Mouse (Mus musculus) kidney, adult 11 months (tissue): ENCODE measurements around the gene Ubl5.
"Not testable (repeated sequence)": the region's sequence is repeated elsewhere in the genome, so short reads cannot be mapped to it uniquely, and the experiment has no call there.

Source experiments
- DNase-seq: peaks from one replicate; pipeline ENCODE4 v3.0.0; 2022

The Ubl5 gene

DNA sequence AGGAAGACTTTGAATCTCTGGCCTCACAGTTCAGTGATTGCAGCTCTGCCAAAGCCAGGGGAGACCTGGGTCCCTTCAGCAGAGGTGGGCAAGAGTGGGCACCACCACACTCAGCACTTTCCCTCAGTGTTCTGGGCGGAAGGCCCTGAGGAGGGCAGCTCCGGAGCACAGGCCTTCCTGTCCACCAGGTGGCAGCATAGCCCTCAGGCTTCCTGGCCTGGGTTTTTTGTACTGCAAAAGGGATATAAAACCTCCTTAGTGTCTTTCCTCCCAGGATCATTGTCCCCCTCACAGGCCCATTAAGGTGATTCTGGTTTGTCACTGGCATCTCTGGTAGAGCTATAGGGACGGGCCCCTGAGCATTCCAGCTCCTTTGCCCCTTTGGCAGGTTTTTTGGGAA is 19.6 kb downstream of the Ubl5 start:
- DNase-seq: no peak

DNA sequence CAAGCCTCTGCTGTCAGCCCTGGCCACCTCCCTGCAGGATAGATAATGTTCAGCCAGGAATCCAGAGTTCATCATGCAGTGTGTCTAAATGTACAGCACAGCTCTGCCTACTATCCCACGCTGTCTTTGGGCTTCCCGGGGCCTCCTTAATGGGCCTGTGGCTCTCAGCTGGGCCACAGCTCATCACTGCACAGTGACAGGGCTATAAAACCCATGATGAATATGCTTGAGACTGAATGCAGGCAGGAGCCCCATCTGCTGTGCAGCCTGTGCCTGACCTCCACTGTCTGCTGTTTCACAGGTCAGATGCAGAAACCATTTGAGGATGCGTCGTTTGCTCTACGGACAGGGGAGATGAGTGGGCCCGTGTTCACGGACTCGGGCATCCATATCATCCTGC is 20.2 kb downstream of the Ubl5 start:
- no peak for DNase-seq

- no peak for DNase-seq
Observed at GRCm38 (mm10) chr9:20663956-20664355, 21.3 kb downstream of the Ubl5 start.

- no peak for DNase-seq
Observed at GRCm38 (mm10) chr9:20664366-20664765, 21.7 kb downstream of the Ubl5 start.

- no peak for DNase-seq
Observed at GRCm38 (mm10) chr9:20664982-20665637, 22.4 kb downstream of the Ubl5 start.

- DNase-seq: no peak
Observed at GRCm38 (mm10) chr9:20665925-20666324, 23.2 kb downstream of the Ubl5 start.

DNA sequence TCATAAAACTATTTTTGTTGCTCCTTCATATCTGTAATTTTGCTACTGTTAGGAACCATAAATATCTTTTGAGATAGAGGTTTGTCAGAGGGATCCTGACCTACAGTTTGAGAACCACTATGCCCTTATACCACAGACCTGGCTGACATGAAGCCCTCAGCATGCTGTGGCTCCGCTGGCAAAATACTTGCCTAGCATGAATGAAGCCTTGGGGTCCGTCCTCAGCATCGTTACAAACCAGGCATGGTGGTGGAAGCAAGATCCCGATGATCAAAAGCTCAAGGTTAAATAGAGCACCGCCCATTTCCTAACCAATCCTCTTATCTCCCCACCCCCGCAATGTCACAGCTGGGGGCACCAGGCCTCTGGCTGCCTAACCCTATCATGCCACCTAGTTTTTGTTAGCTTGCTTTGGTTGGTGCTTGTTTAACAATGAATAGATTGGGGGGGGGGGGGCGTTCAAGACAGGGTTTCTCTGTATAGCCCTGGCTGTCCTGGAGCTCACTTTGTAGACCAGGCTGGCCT is 23.9 kb downstream of the Ubl5 start:
- DNase-seq: no peak

GRCm38 (mm10) chr9:20668065-20668464 is 25.4 kb downstream of the Ubl5 start:
- no peak for DNase-seq

DNA sequence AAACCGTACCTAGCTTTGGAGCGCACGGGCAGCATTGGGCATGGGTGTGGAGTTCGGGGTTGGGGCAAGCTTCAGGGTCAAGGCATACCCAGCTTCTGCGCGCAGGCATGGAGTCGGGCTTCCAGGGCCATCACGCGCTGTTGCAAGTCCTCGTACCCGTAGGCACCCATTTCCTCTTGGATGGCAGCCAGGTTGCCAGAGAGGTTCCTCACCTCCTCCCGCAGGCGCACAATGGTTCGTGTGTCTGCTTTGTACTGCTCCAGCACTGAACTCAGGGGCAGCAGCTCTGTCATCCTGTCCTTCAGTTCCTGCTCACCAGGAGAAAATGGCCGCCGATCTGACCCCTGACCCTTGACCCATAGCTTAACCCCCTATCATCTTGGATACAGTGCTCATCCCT is 29.4 kb downstream of the Ubl5 start:
- no peak for DNase-seq

DNA sequence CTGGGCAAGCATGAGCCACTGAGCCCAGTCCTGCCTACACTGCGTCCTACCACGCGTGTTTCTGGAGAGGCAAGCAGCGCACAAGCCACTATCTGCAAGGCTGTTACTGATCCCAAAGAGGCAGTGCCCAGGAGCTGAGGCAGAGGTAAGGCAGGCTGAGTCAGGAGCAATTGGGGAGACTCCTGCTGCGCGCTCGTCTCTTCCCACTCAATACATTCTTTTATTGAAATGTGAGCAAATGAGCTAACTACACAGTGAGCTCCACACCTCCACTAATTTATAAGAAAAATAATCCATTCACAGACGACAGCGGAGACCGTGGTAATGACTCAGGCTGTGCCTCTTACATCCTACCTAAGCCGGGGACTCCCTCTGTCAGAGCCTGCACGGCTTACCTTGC is 35.2 kb downstream of the Ubl5 start:
- DNase-seq: no peak

DNA sequence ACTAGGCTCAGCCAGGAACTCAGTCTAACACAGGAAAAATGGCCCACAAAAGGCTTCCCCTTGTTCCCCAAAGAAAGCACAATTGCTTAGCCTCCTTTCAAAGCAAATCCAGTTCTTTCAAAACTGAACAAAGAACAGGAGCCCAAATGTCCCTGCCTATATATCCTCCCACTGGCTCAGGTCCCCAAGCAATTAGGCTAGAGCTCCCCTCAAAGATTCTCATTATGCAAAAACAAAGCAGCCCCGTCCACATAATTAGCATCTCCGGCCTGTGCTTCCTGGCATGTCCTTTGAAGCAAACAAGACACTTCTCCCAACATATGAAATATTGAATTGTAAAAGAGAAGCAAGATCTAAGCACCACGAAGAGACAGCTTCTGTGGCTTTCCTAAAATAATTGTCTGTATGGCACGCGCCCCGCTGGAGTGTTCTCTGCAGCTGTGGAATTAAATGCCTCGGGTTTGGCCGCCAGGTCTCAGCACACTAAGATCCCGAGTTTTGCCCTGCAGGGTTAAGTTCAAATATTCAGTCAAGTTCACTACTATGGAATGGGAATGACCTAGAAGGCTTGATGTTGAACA is 37.8 kb downstream of the Ubl5 start:
- DNase-seq: no peak

DNA sequence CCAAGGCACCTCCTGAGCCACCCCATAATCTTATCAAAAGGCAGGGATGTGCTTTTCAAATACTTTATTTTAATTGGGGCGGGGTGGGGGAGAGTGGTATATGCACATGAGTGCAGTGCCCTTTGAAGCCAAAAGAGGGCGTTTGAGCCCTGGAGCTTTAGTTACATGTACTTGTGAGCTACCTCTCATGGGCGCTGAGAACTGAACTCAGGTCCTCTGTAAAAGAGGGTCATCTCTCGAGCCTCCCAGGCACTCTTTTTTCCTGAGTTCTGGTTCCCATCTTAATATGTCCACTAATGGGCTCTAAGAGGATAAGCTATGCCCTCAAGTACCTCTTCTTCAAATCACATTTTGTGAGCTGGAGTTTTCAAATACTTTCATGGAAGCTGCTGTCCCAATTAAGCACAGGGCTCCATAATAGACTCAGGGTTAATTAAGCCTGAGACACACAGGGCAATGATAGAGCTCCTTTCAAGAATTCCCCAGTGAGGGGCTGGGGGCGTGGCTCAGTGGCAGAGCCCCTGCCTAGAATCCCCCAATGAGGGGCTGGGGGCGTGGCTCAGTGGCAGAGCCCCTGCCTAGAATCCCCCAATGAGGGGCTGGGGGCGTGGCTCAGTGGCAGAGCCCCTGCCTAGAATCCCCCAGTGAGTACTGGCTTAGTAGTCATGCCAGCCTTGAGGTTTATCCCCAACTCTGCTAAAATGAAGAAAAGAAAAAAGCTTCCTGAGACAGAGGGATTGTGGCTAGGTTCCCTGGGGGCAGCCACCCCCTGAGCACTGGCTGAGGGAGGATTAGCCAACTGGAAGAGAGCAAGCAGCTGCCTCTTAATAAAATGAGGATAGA is 39.1 kb downstream of the Ubl5 start:
- DNase-seq: no peak

GRCm38 (mm10) chr9:20682389-20682722 is 39.7 kb downstream of the Ubl5 start:
- no peak for DNase-seq

- DNase-seq: no peak
Observed at GRCm38 (mm10) chr9:20685081-20685861, 42.6 kb downstream of the Ubl5 start.

- DNase-seq: no peak
Observed at GRCm38 (mm10) chr9:20689403-20689802, 46.7 kb downstream of the Ubl5 start.

DNA sequence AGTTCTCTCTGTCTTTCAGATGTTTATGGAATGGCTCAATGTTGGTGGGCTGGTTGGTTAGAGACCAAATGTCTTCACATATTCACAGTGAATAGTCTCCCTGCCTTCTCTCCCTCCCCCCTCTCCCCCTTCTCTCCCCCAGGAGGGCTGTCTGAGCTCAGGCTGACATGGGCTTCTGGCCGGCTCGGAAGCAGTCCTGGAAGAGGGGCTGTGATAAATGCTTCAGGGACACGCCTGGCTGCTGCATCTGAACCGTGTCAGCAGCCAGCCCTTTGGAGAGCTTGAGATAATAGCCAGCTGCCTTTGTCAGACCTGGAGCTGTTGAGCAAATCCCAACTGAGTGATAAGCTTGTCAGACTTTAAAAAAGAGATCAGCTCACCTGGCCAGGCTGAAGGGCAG is 47.2 kb downstream of the Ubl5 start:
- DNase-seq: no peak

DNA sequence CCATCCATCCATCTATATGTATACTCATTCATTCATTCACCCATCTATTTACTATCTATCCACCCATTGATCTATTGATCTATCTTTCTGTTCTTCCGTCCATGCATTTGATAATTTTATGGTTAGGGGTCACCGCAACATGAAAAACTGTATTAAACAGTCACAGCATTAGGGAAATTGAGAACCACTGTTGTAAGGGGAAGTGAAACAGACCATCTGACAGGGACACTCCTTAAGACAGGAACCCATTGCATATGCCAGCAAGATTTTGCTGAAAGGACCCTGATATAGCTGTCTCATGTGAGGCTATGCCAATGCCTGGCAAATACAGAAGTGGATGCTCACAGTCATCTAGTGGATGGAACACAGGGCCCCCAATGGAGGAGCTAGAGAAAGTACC is 47.8 kb downstream of the Ubl5 start:
- not testable (repeated sequence) for DNase-seq

- DNase-seq: no peak
Observed at GRCm38 (mm10) chr9:20692863-20693262, 50.2 kb downstream of the Ubl5 start.

DNA sequence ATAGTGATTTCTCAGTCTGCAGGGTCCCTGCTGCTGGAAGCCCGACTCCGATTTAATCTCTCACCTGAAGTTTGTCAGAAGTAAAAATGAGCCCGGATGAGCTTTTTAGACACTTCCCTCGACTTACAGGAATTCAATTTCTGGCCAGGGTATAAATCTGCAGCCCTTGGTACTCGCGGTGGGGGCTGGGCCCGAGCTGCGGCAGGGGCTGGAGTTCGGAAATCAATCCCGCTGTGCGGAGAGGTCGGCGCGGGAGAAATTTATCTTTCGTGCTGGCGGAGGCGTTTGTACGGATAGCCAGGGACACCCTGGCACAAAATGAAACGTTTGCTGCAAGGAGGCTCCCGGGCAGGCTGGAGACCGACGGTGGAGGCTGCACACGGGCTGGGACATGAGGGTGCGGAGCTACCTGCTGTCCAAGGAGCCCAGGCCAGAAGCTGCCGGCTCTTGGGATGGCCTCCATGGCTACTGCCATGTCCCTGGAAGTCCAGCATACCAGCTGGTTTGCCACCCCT is 52.1 kb downstream of the Ubl5 start:
- DNase-seq: no peak

DNA sequence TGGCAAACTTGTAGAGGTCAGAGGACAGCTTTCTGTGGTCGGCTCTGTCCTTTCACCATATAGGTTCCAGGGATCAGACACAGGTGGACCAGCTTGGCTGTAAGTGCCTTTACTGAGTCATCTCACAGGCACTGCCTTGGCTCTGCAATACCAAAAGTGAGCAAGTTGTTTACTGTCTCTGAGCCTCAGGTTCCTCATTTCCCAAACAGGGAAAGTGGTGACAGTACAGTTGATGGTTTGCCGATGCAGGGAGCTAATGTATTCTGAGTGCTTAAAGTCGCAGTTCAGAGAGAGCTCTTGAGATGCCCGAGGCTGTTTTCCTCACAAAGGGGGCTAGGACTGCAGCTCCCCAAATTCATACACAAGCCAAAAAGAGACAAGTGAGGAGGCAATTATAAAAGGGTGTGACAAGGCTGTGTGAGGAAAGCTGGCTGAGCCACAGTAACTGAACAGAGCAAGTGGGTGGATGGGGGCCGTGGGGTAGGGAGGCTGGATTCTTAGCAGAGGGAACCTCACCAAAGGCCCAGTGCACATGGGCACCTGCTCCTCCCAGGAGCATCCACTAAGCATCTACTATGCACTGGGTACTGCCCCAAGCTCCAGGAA is 53.5 kb downstream of the Ubl5 start:
- no peak for DNase-seq
